Mouse (Mus musculus) monocyte, adult 5-6 weeks (primary cell): ENCODE data around the gene Nol12. TPM values are rescaled to one million over a fixed set of nuclear protein-coding genes. Genes with fewer than 3 reads are reported as not detected.
A peak's percentile ranks its signal among the peaks of the same experiment; 100 is the strongest.

Experiments
- ATAC-seq: fragments of 153-309, 156-312 bp; replicated peaks from 2 replicates; pipeline ENCODE4 v1.8.0; 2017; ENCODE audit warnings: mild to moderate bottlenecking; ENCODE audit not compliant: low TSS enrichment, insufficient number of reproducible peaks, severe bottlenecking, poor library complexity, low FRiP score
- total RNA-seq: library from RNA; stranded (forward); fragments of 200-1000, 200-491, 200-594 nt; gene quantifications from 3 replicates; pipeline ENCODE4 v1.2.3, GENCODE M21; 2017

Gene Nol12
- 8.3 to 18.0 TPM (median 11.6 TPM) in 3 replicates for total RNA-seq

GRCm38 (mm10) chr15:78934784-78935320 lies at the start of gene Nol12:
Gene Nol12, plus strand, starts transcription at chr15:78934933.
- ATAC-seq = peak; percentile 86

- no peak for ATAC-seq
Measured at GRCm38 (mm10) chr15:78889401-78889853, 45.3 kb upstream of the Nol12 start.

GRCm38 (mm10) chr15:78892440-78892839 lies 42.3 kb upstream of the Nol12 start:
- no peak for ATAC-seq

- no peak for ATAC-seq
Measured at GRCm38 (mm10) chr15:78894726-78895125, 40.0 kb upstream of the Nol12 start.

GRCm38 (mm10) chr15:78895741-78896140 lies 39.0 kb upstream of the Nol12 start:
- 0 out of 2 replicates have a peak, but pooled peaks have one; percentile 2 for ATAC-seq

GRCm38 (mm10) chr15:78896149-78896548 lies 38.6 kb upstream of the Nol12 start:
- peak; percentile 42; the same call in 1 of the 2 replicates for ATAC-seq

- ATAC-seq = no peak
Measured at GRCm38 (mm10) chr15:78897488-78897887, 37.2 kb upstream of the Nol12 start.

GRCm38 (mm10) chr15:78898507-78899001 lies 36.2 kb upstream of the Nol12 start:
- ATAC-seq = no peak

- ATAC-seq = no peak
Measured at GRCm38 (mm10) chr15:78899409-78899739, 35.4 kb upstream of the Nol12 start, which contains the start of gene Gm49510. Gene Gm49510, plus strand, starts transcription at chr15:78899667.

- ATAC-seq = no peak
Measured at GRCm38 (mm10) chr15:78899740-78900584, 34.8 kb upstream of the Nol12 start, which contains the start of gene Sh3bp1. Gene Sh3bp1, plus strand, starts transcription at chr15:78899768.

GRCm38 (mm10) chr15:78900585-78901421 lies 33.9 kb upstream of the Nol12 start:
- ATAC-seq = 0 out of 2 replicates have a peak, but pooled peaks have one; percentile 10

- ATAC-seq = no peak
Measured at GRCm38 (mm10) chr15:78901422-78901789, 33.3 kb upstream of the Nol12 start.

GRCm38 (mm10) chr15:78903243-78903642 lies 31.5 kb upstream of the Nol12 start:
- peak; percentile 34 for ATAC-seq

GRCm38 (mm10) chr15:78908399-78908798 lies 26.3 kb upstream of the Nol12 start:
- no peak for ATAC-seq

- no peak for ATAC-seq
Measured at GRCm38 (mm10) chr15:78908982-78909381, 25.8 kb upstream of the Nol12 start.

GRCm38 (mm10) chr15:78912040-78912439 lies 22.7 kb upstream of the Nol12 start:
- ATAC-seq = no peak

- peak; percentile 89 for ATAC-seq
Measured at GRCm38 (mm10) chr15:78913632-78914090, 21.1 kb upstream of the Nol12 start, which contains the start of gene Pdxp. Gene Pdxp, plus strand, starts transcription at chr15:78913919.

- no peak for ATAC-seq
Measured at GRCm38 (mm10) chr15:78914091-78914822, 20.5 kb upstream of the Nol12 start.
